Mouse (Mus musculus) heart, postnatal 36 days (tissue): ENCODE measurements around the gene Btbd35f29. TPM values are rescaled to one million over a fixed set of nuclear protein-coding genes. Genes with fewer than 3 reads are reported as not detected.
"Not testable (repeated sequence)": the region's sequence is repeated elsewhere in the genome, so short reads cannot be mapped to it uniquely, and the experiment has no call there.

Source experiments
- DNase-seq, 2 experiments: peaks; one replicate each; pipeline ENCODE4 v3.0.0; 2021 to 2022
- intact Hi-C: fragments of 180-260 bp; cut with DNase I; formaldehyde crosslinking; loops from one replicate; pipeline ENCODE4 v1.15.1; 2025
- total RNA-seq, 2 experiments: library from RNA; stranded (reverse); gene quantifications; 2 replicates each; pipeline ENCODE4 v1.2.3; 2021

Gene Btbd35f29
- not detected for total RNA-seq

- intact Hi-C loops, DNase-seq: not testable (repeated sequence)
Measured at GRCm38 (mm10) chrX:31117374-31117773, at the start of gene Btbd35f29. TSS of gene Btbd35f29 (plus strand) at chrX:31117674.

GRCm38 (mm10) chrX:31141416-31141815 is 23.9 kb downstream of the Btbd35f29 start:
- intact Hi-C loops, DNase-seq: not testable (repeated sequence)

GRCm38 (mm10) chrX:31145144-31145543 is 27.7 kb downstream of the Btbd35f29 start:
- intact Hi-C loops, DNase-seq: not testable (repeated sequence)

GRCm38 (mm10) chrX:31145835-31146234 is 28.4 kb downstream of the Btbd35f29 start:
- DNase-seq, intact Hi-C loops: not testable (repeated sequence)

GRCm38 (mm10) chrX:31158534-31159085 is 41.1 kb downstream of the Btbd35f29 start:
- intact Hi-C loops: not testable (repeated sequence)

GRCm38 (mm10) chrX:31159450-31160322 is 42.2 kb downstream of the Btbd35f29 start:
- intact Hi-C loops: not testable (repeated sequence)
- DNase-seq: peak in 1 of 2 experiments; percentile 25

More at GRCm38 (mm10) chrX:31158534-31159085, 41.1 kb downstream of the Btbd35f29 start:
- DNase-seq: not testable (repeated sequence)

GRCm38 (mm10) chrX:31160554-31160953 is 43.1 kb downstream of the Btbd35f29 start:
- peak in 1 of 2 experiments; percentile 36 for DNase-seq

GRCm38 (mm10) chrX:31162638-31163037 is 45.2 kb downstream of the Btbd35f29 start:
- DNase-seq: not testable (repeated sequence)

More at GRCm38 (mm10) chrX:31160554-31160953, 43.1 kb downstream of the Btbd35f29 start:
- intact Hi-C loops: not testable (repeated sequence)

GRCm38 (mm10) chrX:31165193-31165592 is 47.7 kb downstream of the Btbd35f29 start:
- DNase-seq, intact Hi-C loops: not testable (repeated sequence)

More at GRCm38 (mm10) chrX:31162638-31163037, 45.2 kb downstream of the Btbd35f29 start:
- intact Hi-C loops: not testable (repeated sequence)

Other genes starting within 250 kb of the Btbd35f29 start
- gene Spin2f, start 136.2 kb downstream of the Btbd35f29 start, total RNA-seq: not detected
- gene Btbd35f26, start 218.8 kb downstream of the Btbd35f29 start, total RNA-seq: not detected